Comparison of ENCODE assay signal across 12 mouse cellular contexts in the genomic region with DNA sequence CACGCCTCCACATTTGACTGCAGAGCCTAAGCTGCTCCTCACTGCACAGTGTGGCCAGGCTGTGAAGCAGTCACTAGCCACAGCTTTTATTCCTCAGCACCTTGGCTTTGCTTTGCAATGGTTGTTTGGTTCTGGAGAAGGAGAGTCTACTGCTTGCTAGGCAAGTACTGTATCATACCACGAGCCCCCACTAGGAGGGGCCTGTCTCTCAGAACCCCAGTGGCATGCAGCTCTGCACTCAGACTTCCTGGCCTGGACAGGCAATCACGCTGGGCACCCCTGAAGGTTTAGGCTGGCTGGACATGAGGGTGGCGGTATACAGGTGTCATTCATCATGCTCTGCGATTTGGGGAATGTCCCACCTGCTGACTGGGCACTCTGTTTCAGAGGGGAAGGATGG. TPM values are rescaled to one million over a fixed set of nuclear protein-coding genes. Genes with fewer than 3 reads are reported as not detected.
DNase-seq lines count a peak whose midpoint lies in the region; ATAC-seq lines count a peak whose summit lies in the region.
"Had no signal": no experiment of that assay in that cellular context is flagged by ENCODE, and none has a peak within 500 bp of the region (broad histone marks: within the 10 kb centered on the region; RNA-seq: fewer than 3 reads in every experiment).

No protein-coding gene starts in this region.

- no peak overlapping the region for H3K27ac ChIP-seq in kidney, embryonic 16.5 days (ENCODE audit: low read length)
- H3K27ac ChIP-seq in kidney, embryonic 15.5 days = no peak overlapping the region
- H3K27ac ChIP-seq in forebrain, embryonic 12.5 days = no peak overlapping the region
- H3K27ac ChIP-seq: liver, embryonic 15.5 days had no signal

- 30% methylated on average over 5 of the region's 5 CpGs for WGBS in kidney, embryonic 16.5 days
- WGBS in kidney, embryonic 15.5 days = 33% methylated on average over 5 of the region's 5 CpGs
- 43% methylated on average over 5 of the region's 5 CpGs for whole genome bisulfite sequencing in forebrain, embryonic 12.5 days

- no peaks in the 10 kb centered on the region for H3K4me1 ChIP-seq in kidney, embryonic 16.5 days (ENCODE audit: insufficient read depth, low read length)
- no peaks in the 10 kb centered on the region for H3K4me1 ChIP-seq in kidney, embryonic 15.5 days
- H3K4me1 ChIP-seq in forebrain, embryonic 12.5 days = no peaks in the 10 kb centered on the region
- H3K4me1 ChIP-seq: liver, embryonic 15.5 days had no signal

- H3K27me3 ChIP-seq in kidney, embryonic 16.5 days (ENCODE audit: insufficient read depth, low read length) = no peaks in the 10 kb centered on the region
- no peaks in the 10 kb centered on the region for H3K27me3 ChIP-seq in kidney, embryonic 15.5 days
- H3K27me3 ChIP-seq in forebrain, embryonic 12.5 days = 0 out of 2 replicates have a peak, but pooled peaks cover 7% of the 10 kb centered on the region
- H3K27me3 ChIP-seq: liver, embryonic 15.5 days had no signal

- no peaks in the 10 kb centered on the region for H3K9me3 ChIP-seq in kidney, embryonic 16.5 days (ENCODE audit: low read length)
- H3K9me3 ChIP-seq in kidney, embryonic 15.5 days (replicated peaks) = no peaks in the 10 kb centered on the region
- no peaks in the 10 kb centered on the region for H3K9me3 ChIP-seq in forebrain, embryonic 12.5 days
- H3K9me3 ChIP-seq: liver, embryonic 15.5 days had no signal

- DNase-seq in 3T3-L1 (ENCODE audit: low read depth, low spot score) (peak; percentile 45), NIH3T3 (ENCODE audit: low read depth) (peak; percentile 61)
- DNase-seq in induced T-regulatory cell, adult 2 months (ENCODE audit: low read depth) = peak; percentile 22
- DNase-seq in cerebellum, postnatal 4 days (ENCODE audit: low spot score in 2 of 2) = no peak
- no peak for DNase-seq in layer of hippocampus, adult 9-10 months (ENCODE audit: low spot score)
- DNase-seq: heart, adult 18-20 months; thymus, postnatal 14 days had no signal

- no peak overlapping the region for H3K4me2 ChIP-seq in kidney, embryonic 16.5 days (replicated peaks; ENCODE audit: low read depth, low read length)
- H3K4me2 ChIP-seq in kidney, embryonic 15.5 days = no peak overlapping the region
- no peak overlapping the region for H3K4me2 ChIP-seq in forebrain, embryonic 12.5 days
- H3K4me2 ChIP-seq: liver, embryonic 15.5 days had no signal

- no peak overlapping the region for H3K9ac ChIP-seq in kidney, embryonic 16.5 days (replicated peaks; ENCODE audit: low read length)
- no peak overlapping the region for H3K9ac ChIP-seq in kidney, embryonic 15.5 days
- H3K9ac ChIP-seq in forebrain, embryonic 12.5 days = no peak overlapping the region
- H3K9ac ChIP-seq: liver, embryonic 15.5 days had no signal

- no peak overlapping the region for H3K4me3 ChIP-seq in kidney, embryonic 16.5 days (ENCODE audit: low read length)
- no peak overlapping the region for H3K4me3 ChIP-seq in kidney, embryonic 15.5 days (replicated peaks)
- no peak overlapping the region for H3K4me3 ChIP-seq in forebrain, embryonic 12.5 days (replicated peaks)
- H3K4me3 ChIP-seq: erythroblast, embryonic 14.5 days; liver, embryonic 15.5 days had no signal

- H3K36me3 ChIP-seq in kidney, embryonic 16.5 days (ENCODE audit: insufficient read depth, low read length) = no peaks in the 10 kb centered on the region
- H3K36me3 ChIP-seq in kidney, embryonic 15.5 days = no peaks in the 10 kb centered on the region
- H3K36me3 ChIP-seq in forebrain, embryonic 12.5 days (replicated peaks) = no peaks in the 10 kb centered on the region
- H3K36me3 ChIP-seq: liver, embryonic 15.5 days had no signal

- ATAC-seq in kidney, embryonic 16.5 days (ENCODE audit: low FRiP score, low TSS enrichment) = peak; percentile 31; the same call in 1 of the 2 replicates
- no peak for ATAC-seq in kidney, embryonic 15.5 days (replicated peaks; ENCODE audit: low FRiP score)
- no peak for ATAC-seq in forebrain, embryonic 12.5 days (ENCODE audit: low FRiP score)

RNA-seq across cellular contexts. Expression of a gene that starts 26.0 kb away (rescaled TPM):
- polyA plus RNA-seq in kidney, embryonic 16.5 days (2015; fragmentation: Nextera tagmentation; extraction: Ambion mirVana) = 6.3 and 6.6 TPM in 2 replicates
- 5.3 and 5.4 TPM in 2 replicates for polyA plus RNA-seq in kidney, embryonic 15.5 days (2015; fragmentation: Nextera tagmentation; extraction: Ambion mirVana)
- polyA plus RNA-seq in forebrain, embryonic 12.5 days (2016; fragmentation: Nextera tagmentation; extraction: Ambion mirVana) = 1.3 and 1.5 TPM in 2 replicates

RNA-seq across cellular contexts. Expression of a gene that starts 26.9 kb away (rescaled TPM):
- 102 and 108 TPM in 2 replicates for polyA plus RNA-seq in kidney, embryonic 16.5 days (2015; fragmentation: Nextera tagmentation; extraction: Ambion mirVana)
- 90.9 and 93.2 TPM in 2 replicates for polyA plus RNA-seq in kidney, embryonic 15.5 days (2015; fragmentation: Nextera tagmentation; extraction: Ambion mirVana)
- 72.0 and 80.2 TPM in 2 replicates for polyA plus RNA-seq in forebrain, embryonic 12.5 days (2016; fragmentation: Nextera tagmentation; extraction: Ambion mirVana)

Comparison
In these comparisons a context has a peak if more than half of its experiments do, and no peak if none do; other contexts are left out.
1. DNase-seq: peak in 3T3-L1 (single experiment), NIH3T3 (single experiment) and induced T-regulatory cell, adult 2 months (single experiment); none in cerebellum, postnatal 4 days (0 of 2) and layer of hippocampus, adult 9-10 months (single experiment).